Mouse (Mus musculus) small intestine, adult 2 months (tissue): ENCODE measurements around the gene Zfand6.

Experiments
- CTCF ChIP-seq: fragments of 200-500 bp; IDR thresholded peaks from 2 replicates; pipeline ENCODE4 v1.5.1; 2012; ENCODE audit warnings: low read depth, mild to moderate bottlenecking, control low read depth, inconsistent platforms, low read length, moderate library complexity, mixed read lengths; ENCODE audit not compliant: insufficient replicate concordance, insufficient read length; ENCODE audit errors: extremely low read depth
- POLR2A ChIP-seq: fragments of 200-500 bp; IDR thresholded peaks from 2 replicates; pipeline ENCODE4 v1.6.1; 2012; ENCODE audit warnings: low read depth, mild to moderate bottlenecking, control low read depth, inconsistent platforms, low read length, moderate library complexity

DNA sequence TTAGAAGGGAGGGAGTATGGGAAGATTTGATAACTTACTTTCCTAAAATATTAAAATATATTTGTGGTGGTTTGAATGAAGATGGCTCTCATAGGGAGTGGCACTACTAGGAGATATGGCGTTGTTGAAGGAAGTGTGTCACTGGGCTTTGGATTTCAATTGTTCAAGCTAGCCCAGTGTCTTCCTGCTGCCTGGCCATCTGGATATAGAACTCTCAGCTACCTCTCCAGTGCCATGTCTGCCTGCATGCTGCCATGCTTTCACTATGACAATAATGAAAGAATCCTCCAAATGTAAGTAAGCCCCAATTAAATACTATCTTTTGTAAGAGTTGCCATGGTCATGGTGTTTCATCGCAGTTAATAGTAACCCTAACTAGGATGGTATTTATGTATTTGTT lies 40.7 kb downstream of the Zfand6 start:
- TF ChIP-seq POLR2A = no peak
- TF ChIP-seq CTCF = no peak
